Mouse (Mus musculus): ENCODE results near the gene Olfr1393.

DNA sequence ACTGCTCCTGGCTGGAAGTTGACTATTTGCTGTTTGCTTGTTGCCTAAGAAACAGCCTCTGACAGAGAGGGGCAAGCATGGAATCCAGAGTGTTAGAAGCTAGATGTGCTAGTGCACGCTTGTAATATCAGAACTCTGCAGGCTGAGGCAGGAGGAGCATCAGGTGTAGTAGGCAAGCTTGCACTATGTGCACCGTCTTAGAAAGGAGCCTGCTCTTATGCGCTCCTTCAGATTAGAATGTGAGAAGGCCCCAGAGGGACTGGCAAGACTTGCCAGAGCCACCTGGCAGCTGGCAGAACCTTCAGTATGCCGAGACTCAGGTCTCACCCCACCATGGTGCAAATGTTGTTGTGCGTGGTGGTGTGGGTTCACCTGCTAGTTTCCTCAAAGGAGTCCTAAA lies 26.1 kb upstream of the Olfr1393 start:
- no peak for TF ChIP-seq EP300 (IDR thresholded peaks at IDR 0.05; ENCODE audit: low read depth)
- TF ChIP-seq CTCF (IDR thresholded peaks at IDR 0.05; ENCODE audit: low read depth), result no peak

Measured in liver, embryonic 14.5 days (tissue).